Mouse (Mus musculus) liver, postnatal 0 days (tissue): ENCODE data around the gene Gm3415.

Experiments
- CTCF ChIP-seq: sonication (generic); IDR thresholded peaks from 2 replicates; pipeline ENCODE4 v1.5.1; 2016; ENCODE audit warnings: antibody characterized with exemption, low read depth
- EP300 ChIP-seq: IDR thresholded peaks from 2 replicates; pipeline ENCODE4 v1.6.1; 2016; ENCODE audit warnings: antibody characterized with exemption, low read depth, mild to moderate bottlenecking

GRCm38 (mm10) chr5:146584156-146584477 is 28.2 kb downstream of the Gm3415 start:
- no peak for TF ChIP-seq CTCF
- no peak for TF ChIP-seq EP300
